Mouse (Mus musculus): ENCODE data around the gene 4930535I16Rik. TPM values are rescaled to one million over a fixed set of nuclear protein-coding genes. Genes with fewer than 3 reads are reported as not detected.

4930535I16Rik gene
- polyA plus RNA-seq, 1 experiment from 2014 or later: not detected

DNA sequence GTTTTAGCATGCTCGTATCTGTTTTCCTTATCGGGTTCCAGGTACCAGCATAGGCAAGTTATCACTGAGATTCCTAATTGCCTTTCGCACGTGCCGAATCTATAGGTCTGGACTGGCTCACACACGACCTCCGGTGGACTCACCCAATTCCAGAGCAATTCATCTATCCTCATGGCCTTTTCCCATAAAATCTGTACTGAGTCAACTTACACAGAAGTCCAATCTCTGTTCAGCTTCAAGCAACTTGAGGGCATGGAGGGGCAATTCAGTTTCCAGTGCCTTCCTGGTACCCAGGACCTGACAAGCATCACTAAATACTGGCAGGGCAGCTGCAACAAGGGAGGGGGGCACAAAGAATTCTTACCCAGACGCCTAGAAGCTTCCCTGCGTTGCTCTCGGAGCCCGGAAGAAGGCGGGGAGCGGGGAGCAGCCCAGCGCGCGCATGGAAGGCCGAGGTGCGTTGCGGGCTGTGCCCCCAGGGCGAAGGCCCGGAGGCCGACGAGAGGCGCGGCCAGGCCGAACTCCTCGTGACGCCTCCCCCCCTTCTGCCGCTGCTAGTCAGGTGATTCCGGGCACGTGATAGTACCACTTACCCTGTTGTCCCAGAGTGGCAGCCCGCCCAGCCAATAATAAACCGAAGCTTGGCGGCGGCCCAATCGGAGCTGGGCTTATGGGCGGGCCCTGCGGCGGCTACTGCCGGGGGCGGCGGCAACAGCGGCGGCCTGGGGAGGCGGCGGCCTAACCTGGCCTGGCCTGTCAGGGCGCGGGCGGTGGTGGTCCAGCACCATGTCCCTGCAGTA lies 874 bp downstream of the 4930535I16Rik start, which contains the start of gene Rragc:
Gene Rragc, plus strand, starts transcription at position 699 of the 800 bp plus-strand sequence.
- peaks cover 16% of the 10 kb centered on the region for H3K36me3 ChIP-seq (ENCODE audit: control insufficient read depth, insufficient read depth)
- peak; percentile 99 for ATAC-seq
- no peaks in the 10 kb centered on the region for H3K27me3 ChIP-seq (replicated peaks; ENCODE audit: control insufficient read depth, insufficient read depth, low read length)
- under 1% methylated on average over 48 of the region's 49 CpGs for WGBS
- H3K9me3 ChIP-seq (ENCODE audit: control insufficient read depth): no peaks in the 10 kb centered on the region
- 0 out of 2 replicates have a peak, but pooled peaks cover 4% of the 10 kb centered on the region for H3K4me1 ChIP-seq (replicated peaks; ENCODE audit: control insufficient read depth, insufficient read depth, low read length)
- TF ChIP-seq CTCF (IDR thresholded peaks at IDR 0.05; ENCODE audit: low read depth): peak; percentile 25; the same call in 1 of the 2 replicates
- H3K4me2 ChIP-seq (replicated peaks; ENCODE audit: low read depth): peak within 1 kb of the TSS; percentile 88
- H3K9ac ChIP-seq (ENCODE audit: low read depth, low read length): peak within 1 kb of the TSS; percentile 94
- peak within 1 kb of the TSS; percentile 94 for H3K27ac ChIP-seq (ENCODE audit: low read depth, low read length)
- H3K4me3 ChIP-seq (ENCODE audit: low read depth, low read length): peak within 1 kb of the TSS; percentile 96

DNA sequence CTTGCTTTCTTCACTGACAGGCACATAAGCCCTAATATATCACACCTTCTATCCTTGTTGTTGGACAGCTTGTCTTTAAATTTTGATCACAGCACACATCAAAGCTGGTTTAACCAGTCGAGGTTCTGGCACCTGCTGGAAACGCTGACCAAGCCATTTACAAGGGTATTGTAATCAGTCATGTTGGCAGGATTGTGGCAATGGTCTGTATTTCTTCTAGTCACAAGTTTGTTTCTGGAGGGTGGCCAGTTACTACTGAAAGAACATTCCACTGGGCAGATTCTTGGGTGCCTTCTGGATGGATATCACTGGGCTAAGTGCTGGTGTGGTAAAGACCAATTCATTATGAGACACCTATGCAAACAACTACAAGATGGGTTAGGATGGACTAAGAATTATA lies 5.4 kb downstream of the 4930535I16Rik start:
- Histone ChIP-seq H3K9me3 (ENCODE audit: control insufficient read depth) (no peaks in the 10 kb centered on the region), H3K27me3 (replicated peaks; ENCODE audit: control insufficient read depth, insufficient read depth, low read length) (no peaks in the 10 kb centered on the region), H3K36me3 (ENCODE audit: control insufficient read depth, insufficient read depth) (peaks cover 15% of the 10 kb centered on the region; the same call in 1 of the 2 replicates), H3K4me3 (ENCODE audit: low read depth, low read length) (no peak overlapping the region), H3K4me1 (replicated peaks; ENCODE audit: control insufficient read depth, insufficient read depth, low read length) (no peaks in the 10 kb centered on the region), H3K9ac (ENCODE audit: low read depth, low read length) (no peak overlapping the region), H3K27ac (ENCODE audit: low read depth, low read length) (no peak overlapping the region), H3K4me2 (replicated peaks; ENCODE audit: low read depth) (no peak overlapping the region)
- ATAC-seq: no peak
- 35% methylated on average over 2 of the region's 2 CpGs for WGBS
- no peak for TF ChIP-seq CTCF (IDR thresholded peaks at IDR 0.05; ENCODE audit: low read depth)

DNA sequence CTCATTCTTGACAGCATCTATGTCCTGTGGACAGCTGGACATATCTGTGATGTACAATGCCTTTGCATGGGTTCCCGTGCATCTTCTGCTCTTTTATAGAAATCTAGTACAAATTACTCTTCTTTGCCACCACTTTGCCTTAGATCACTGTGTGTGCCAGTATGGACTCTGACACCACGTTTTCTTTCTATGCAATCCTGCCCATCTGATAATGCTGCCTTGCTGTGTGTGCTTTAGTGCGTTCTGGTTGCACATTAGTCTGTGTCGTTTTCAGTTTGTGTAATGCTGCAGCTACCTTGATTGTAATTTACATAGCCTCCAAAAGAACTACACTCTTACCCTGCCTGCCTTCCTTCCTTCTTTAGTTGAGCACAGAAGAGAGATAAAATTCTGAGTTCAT lies 6.3 kb downstream of the 4930535I16Rik start:
- Histone ChIP-seq H3K9ac (ENCODE audit: low read depth, low read length) (no peak overlapping the region), H3K36me3 (ENCODE audit: control insufficient read depth, insufficient read depth) (peaks cover 15% of the 10 kb centered on the region; the same call in 1 of the 2 replicates), H3K27me3 (replicated peaks; ENCODE audit: control insufficient read depth, insufficient read depth, low read length) (no peaks in the 10 kb centered on the region), H3K27ac (ENCODE audit: low read depth, low read length) (no peak overlapping the region), H3K4me2 (replicated peaks; ENCODE audit: low read depth) (no peak overlapping the region), H3K4me3 (ENCODE audit: low read depth, low read length) (no peak overlapping the region), H3K9me3 (ENCODE audit: control insufficient read depth) (no peaks in the 10 kb centered on the region), H3K4me1 (replicated peaks; ENCODE audit: control insufficient read depth, insufficient read depth, low read length) (no peaks in the 10 kb centered on the region)
- ATAC-seq: no peak
- WGBS: 73% methylated on average over 4 of the region's 4 CpGs
- no peak for TF ChIP-seq CTCF (IDR thresholded peaks at IDR 0.05; ENCODE audit: low read depth)

DNA sequence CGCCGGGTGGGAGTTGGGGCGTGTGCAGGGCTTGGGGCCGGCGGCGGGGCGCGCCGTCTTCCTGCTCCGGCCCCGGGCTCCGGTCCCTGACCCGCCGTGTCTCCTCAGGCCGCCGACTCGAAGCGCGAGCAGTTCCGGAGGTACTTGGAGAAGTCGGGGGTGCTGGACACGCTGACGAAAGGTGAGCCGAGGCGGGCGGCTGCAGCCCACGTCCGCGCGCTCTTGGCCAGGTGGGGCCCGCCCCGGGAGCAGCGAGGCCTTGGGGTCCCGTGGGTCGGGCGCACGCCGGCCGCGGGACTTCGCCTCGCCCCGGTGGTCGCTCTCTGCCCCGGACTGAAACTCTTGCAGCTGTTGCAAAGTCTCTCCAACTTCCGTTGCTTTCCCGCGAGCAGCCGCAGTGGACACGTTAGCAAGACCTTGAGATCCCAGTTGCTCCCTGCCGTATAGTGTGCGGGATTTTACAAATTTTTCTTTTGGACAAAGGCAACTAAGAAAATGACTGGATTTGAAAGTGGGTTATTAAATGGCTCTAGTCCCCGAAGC lies 12.6 kb downstream of the 4930535I16Rik start:
- H3K4me2 ChIP-seq (replicated peaks; ENCODE audit: low read depth): peak overlapping the region; percentile 78
- H3K4me3 ChIP-seq (ENCODE audit: low read depth, low read length): peak overlapping the region; percentile 65
- peak overlapping the region; percentile 78 for H3K27ac ChIP-seq (ENCODE audit: low read depth, low read length)
- no peaks in the 10 kb centered on the region for H3K9me3 ChIP-seq (ENCODE audit: control insufficient read depth)
- under 1% methylated on average over 51 of the region's 53 CpGs for WGBS
- 0 out of 2 replicates have a peak, but pooled peaks cover 6% of the 10 kb centered on the region for H3K4me1 ChIP-seq (replicated peaks; ENCODE audit: control insufficient read depth, insufficient read depth, low read length)
- peaks cover 14% of the 10 kb centered on the region; the same call in 1 of the 2 replicates for H3K36me3 ChIP-seq (ENCODE audit: control insufficient read depth, insufficient read depth)
- peak overlapping the region; percentile 70 for H3K9ac ChIP-seq (ENCODE audit: low read depth, low read length)
- ATAC-seq: no peak; the same call in 1 of the 2 replicates
- TF ChIP-seq CTCF (IDR thresholded peaks at IDR 0.05; ENCODE audit: low read depth): no peak
- H3K27me3 ChIP-seq (replicated peaks; ENCODE audit: control insufficient read depth, insufficient read depth, low read length): no peaks in the 10 kb centered on the region

DNA sequence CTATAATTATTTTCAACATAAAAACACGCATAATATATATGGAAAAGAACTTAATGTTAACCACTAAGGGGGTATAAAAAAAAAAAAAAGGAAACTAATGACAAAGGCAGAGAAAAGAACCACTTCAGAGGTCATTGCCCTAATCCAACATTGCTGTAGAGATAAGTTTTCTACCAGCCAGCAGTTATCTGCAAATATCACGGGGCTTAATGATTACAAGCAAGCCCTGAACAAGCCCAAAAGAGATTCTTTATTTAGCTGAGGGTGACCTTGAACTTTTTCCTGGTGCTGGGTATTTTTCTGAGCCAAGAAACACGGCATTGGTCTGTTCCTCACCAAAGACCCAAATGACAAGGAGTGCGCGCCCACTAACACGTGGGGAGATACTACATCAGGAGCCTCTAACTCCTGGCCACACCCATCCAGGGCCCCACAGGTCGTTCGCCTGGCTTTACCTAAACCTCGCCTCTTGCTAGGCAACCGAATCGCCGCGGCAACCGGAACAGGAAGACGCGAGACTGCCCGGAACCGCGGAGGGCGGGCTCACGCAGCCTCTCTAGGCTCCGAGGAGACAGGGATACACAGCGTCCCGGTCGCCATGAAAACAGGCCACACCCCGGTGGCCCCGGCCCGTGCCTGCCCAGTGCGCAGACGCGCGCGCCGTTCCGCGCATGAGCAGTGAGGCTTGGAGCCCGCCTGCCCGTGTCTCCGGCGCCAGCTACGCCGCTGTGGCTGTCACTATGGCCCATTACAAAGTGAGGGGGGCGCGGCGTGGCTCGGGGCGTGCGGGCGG lies 13.3 kb downstream of the 4930535I16Rik start, which contains the start of gene Mycbp:
Gene Mycbp, plus strand, starts transcription at position 500 of the 793 bp plus-strand sequence.
- Histone ChIP-seq H3K27ac (ENCODE audit: low read depth, low read length) (peak within 1 kb of the TSS; percentile 78), H3K9ac (ENCODE audit: low read depth, low read length) (peak within 1 kb of the TSS; percentile 70), H3K9me3 (ENCODE audit: control insufficient read depth) (no peaks in the 10 kb centered on the region), H3K4me3 (ENCODE audit: low read depth, low read length) (peak within 1 kb of the TSS; percentile 65), H3K4me2 (replicated peaks; ENCODE audit: low read depth) (peak within 1 kb of the TSS; percentile 78), H3K36me3 (ENCODE audit: control insufficient read depth, insufficient read depth) (peaks cover 7% of the 10 kb centered on the region; the same call in 1 of the 2 replicates), H3K4me1 (replicated peaks; ENCODE audit: control insufficient read depth, insufficient read depth, low read length) (0 out of 2 replicates have a peak, but pooled peaks cover 6% of the 10 kb centered on the region), H3K27me3 (replicated peaks; ENCODE audit: control insufficient read depth, insufficient read depth, low read length) (no peaks in the 10 kb centered on the region)
- WGBS: under 1% methylated on average over 48 of the region's 49 CpGs
- ATAC-seq: peak; percentile 100
- no peak for TF ChIP-seq CTCF (IDR thresholded peaks at IDR 0.05; ENCODE audit: low read depth)

Measured in intestine, postnatal 0 days (tissue).